ENCODE assay signal across 8 mouse cellular contexts in the genomic region with DNA sequence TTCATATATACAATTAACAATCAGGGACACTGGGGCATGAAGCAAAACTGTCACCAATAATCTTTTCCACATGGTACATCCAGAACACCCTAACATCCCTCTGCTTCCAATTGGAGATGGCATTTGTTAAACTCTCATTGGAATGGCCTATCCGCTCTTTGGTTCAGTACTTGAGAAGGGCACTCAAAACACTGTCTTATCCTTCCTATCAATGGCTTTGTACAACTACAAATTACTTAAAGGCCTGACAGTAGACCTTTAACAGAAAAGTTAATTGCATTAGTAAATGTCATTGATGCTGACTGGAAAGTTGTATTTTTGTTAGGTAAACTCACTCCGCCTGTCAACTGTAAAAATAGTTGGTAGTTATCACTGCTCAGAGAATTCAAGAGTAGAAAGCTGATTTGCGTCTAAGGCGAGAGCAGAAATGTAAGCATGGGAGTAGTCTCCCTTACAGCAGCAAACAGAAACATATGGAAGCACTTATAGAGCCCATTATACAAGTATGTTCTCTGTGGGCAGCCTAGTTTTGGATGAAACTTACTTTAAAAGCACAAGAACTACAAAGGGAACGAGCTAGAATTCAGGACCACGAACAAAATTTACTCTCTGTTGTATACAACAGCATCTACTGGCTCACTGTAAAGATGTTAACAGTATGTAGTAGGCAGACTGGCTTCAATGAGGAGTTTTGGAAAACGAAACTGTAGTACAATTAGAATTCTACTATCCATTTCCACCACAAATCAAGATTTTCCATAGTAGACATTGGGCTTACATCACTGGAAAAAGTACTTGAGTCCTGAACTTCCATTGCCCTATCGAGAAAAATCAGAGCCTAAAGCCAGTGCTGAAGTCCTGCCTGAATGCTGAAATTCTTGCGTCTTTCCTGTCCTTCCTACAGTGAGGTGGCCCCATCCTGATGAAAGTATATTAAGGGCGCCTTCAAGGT.
DNase-seq lines count a peak whose midpoint lies in the region; ATAC-seq and TF ChIP-seq lines count a peak whose summit lies in the region.

No protein-coding gene starts in this region.

- H3K9me3 ChIP-seq in hindbrain, postnatal 0 days (ENCODE audit: low read length): no peaks in the 10 kb centered on the region
- H3K9me3 ChIP-seq in neural tube, embryonic 12.5 days: no peaks in the 10 kb centered on the region

- H3K36me3 ChIP-seq in hindbrain, postnatal 0 days (ENCODE audit: insufficient read depth, low read length): 0 out of 2 replicates have a peak, but pooled peaks cover 5% of the 10 kb centered on the region
- H3K36me3 ChIP-seq in neural tube, embryonic 12.5 days: peaks cover 15% of the 10 kb centered on the region

- TF ChIP-seq CTCF in lung, adult 2 months (IDR thresholded peaks at IDR 0.05; ENCODE audit: insufficient read depth, low read length): no peak
- TF ChIP-seq CTCF in hindbrain, postnatal 0 days (IDR thresholded peaks at IDR 0.05; ENCODE audit: low read depth): no peak

- DNase-seq in lung, adult 2 months: no peak
- DNase-seq in lung, postnatal 4 days: no peak
- DNase-seq in c-Kit-positive CD71-positive TER-119-negative erythroid progenitor cells, embryonic 14.5 days (ENCODE audit: low read depth): peak; percentile 10
- DNase-seq in hindbrain, postnatal 0 days (ENCODE audit: low spot score): no peak
- no peak for DNase-seq in thymus, postnatal 10 days (ENCODE audit: low spot score in 2 of 2)
- no peak for DNase-seq in gastrocnemius, postnatal 36 days
- no peak for DNase-seq in urinary bladder, postnatal 10 days (ENCODE audit: low spot score)

- WGBS in lung, adult 2 months: 26% methylated on average over 10 of the region's 10 CpGs
- WGBS in hindbrain, postnatal 0 days: 28% methylated on average over 10 of the region's 10 CpGs
- 58% methylated on average over 10 of the region's 10 CpGs for WGBS in neural tube, embryonic 12.5 days

- intact Hi-C loops in gastrocnemius, postnatal 36 days (cut with DNase I): loop anchor here (5.0 kb wide), 1 partner anchor 87 kb away; no protein-coding TSS in a partner anchor

- ATAC-seq in hindbrain, postnatal 0 days: no peak
- no peak for ATAC-seq in neural tube, embryonic 12.5 days (ENCODE audit: low FRiP score, low read depth)

- H3K4me1 ChIP-seq in lung, adult 2 months (ENCODE audit: control insufficient read depth, insufficient read depth, low read length): peaks cover 15% of the 10 kb centered on the region
- no peaks in the 10 kb centered on the region for H3K4me1 ChIP-seq in hindbrain, postnatal 0 days (ENCODE audit: insufficient read depth, low read length)
- H3K4me1 ChIP-seq in neural tube, embryonic 12.5 days: peaks cover 19% of the 10 kb centered on the region

- H3K27ac ChIP-seq in hindbrain, postnatal 0 days: peak overlapping the region; percentile 99; the same call in 1 of the 2 replicates
- H3K27ac ChIP-seq in neural tube, embryonic 12.5 days: no peak overlapping the region

- no peak for TF ChIP-seq POLR2A in lung, adult 2 months (IDR thresholded peaks at IDR 0.05; ENCODE audit: borderline replicate concordance, extremely low read depth, low read depth, low read length)

- H3K4me3 ChIP-seq in lung, adult 2 months (replicated peaks; ENCODE audit: extremely low read depth, low read depth, low read length): peak overlapping the region; percentile 57
- peak overlapping the region; percentile 98 for H3K4me3 ChIP-seq in hindbrain, postnatal 0 days (ENCODE audit: low read length)
- H3K4me3 ChIP-seq in neural tube, embryonic 12.5 days: peak overlapping the region; percentile 88

- no peaks in the 10 kb centered on the region for H3K27me3 ChIP-seq in hindbrain, postnatal 0 days (ENCODE audit: insufficient read depth, low read length)
- no peaks in the 10 kb centered on the region for H3K27me3 ChIP-seq in neural tube, embryonic 12.5 days (replicated peaks)

- peak overlapping the region; percentile 70 for H3K4me2 ChIP-seq in hindbrain, postnatal 0 days (ENCODE audit: low read depth, low read length)
- peak overlapping the region; percentile 64 for H3K4me2 ChIP-seq in neural tube, embryonic 12.5 days (replicated peaks)

- peak overlapping the region; percentile 97 for H3K9ac ChIP-seq in hindbrain, postnatal 0 days (replicated peaks; ENCODE audit: low read length)
- peak overlapping the region; percentile 98 for H3K9ac ChIP-seq in neural tube, embryonic 12.5 days
